In the genomic region with DNA sequence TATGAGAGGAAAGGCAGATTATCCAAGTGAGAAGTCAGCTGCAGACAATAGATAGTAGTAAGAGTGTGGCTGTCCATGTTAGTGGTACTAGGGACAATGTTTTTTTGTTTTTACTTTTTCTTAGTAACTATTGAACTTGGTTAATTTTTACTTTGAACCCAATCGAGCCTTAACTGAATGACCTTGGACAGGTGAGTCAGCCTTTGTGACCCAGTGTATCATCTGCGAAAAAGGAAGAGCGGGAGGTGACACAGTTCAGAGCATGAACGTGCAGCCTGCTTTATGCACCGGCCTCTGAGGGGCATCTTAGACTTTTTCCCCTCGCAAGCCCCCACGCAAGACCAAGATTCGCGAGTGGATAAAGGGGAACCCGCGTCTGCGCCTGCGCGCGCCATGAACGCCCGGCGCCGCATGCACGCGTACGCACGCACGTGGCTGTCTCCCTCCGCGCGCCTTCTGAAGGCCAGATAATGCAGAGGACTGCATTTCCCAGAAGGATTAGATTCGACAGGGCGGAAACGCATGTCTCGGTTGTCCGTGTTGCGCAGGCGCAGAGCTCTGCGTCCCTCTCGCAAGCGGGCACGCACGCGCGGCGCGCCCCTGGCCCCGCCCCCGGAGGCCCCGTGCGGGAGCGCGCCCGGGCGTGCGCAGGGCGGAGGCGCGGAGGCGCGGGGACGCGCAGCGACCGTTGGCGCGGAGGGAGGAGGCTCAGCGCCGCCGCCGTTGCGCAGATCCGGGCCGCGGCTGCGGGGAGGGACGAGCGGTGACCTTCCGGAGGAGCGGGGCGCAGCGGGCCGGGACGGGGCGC, we compare ENCODE assay signal across 8 mouse cellular contexts. TPM values are rescaled to one million over a fixed set of nuclear protein-coding genes. Genes with fewer than 3 reads are reported as not detected.
DNase-seq lines count a peak whose midpoint lies in the region; ATAC-seq and TF ChIP-seq lines count a peak whose summit lies in the region.

No protein-coding gene starts in this region.

- peak overlapping the region; percentile 84 for H3K4me2 ChIP-seq in heart, embryonic 15.5 days
- H3K4me2 ChIP-seq in liver, embryonic 14.5 days (ENCODE audit: low read depth), result peak overlapping the region; percentile 84
- peak overlapping the region; percentile 78 for H3K4me2 ChIP-seq in neural tube, embryonic 11.5 days (ENCODE audit: low read depth)
- peak overlapping the region; percentile 70 for H3K4me2 ChIP-seq in stomach, postnatal 0 days (replicated peaks; ENCODE audit: low read depth)

- TF ChIP-seq CTCF in liver, embryonic 14.5 days (IDR thresholded peaks at IDR 0.05; ENCODE audit: low read depth), result no peak
- TF ChIP-seq CTCF in stomach, postnatal 0 days (IDR thresholded peaks at IDR 0.05; ENCODE audit: low read depth), result no peak

- peak overlapping the region; percentile 98 for H3K27ac ChIP-seq in forebrain, embryonic 10.5 days
- H3K27ac ChIP-seq in heart, embryonic 15.5 days, result peak overlapping the region; percentile 93
- H3K27ac ChIP-seq in liver, embryonic 14.5 days, result peak overlapping the region; percentile 23
- peak overlapping the region; percentile 34; the same call in 1 of the 2 replicates for H3K27ac ChIP-seq in neural tube, embryonic 11.5 days (ENCODE audit: low read depth, low read length)
- peak overlapping the region; percentile 87 for H3K27ac ChIP-seq in stomach, postnatal 0 days (replicated peaks)

- H3K9ac ChIP-seq in heart, embryonic 15.5 days, result peak overlapping the region; percentile 100
- peak overlapping the region; percentile 89 for H3K9ac ChIP-seq in liver, embryonic 14.5 days (replicated peaks)
- peak overlapping the region; percentile 95 for H3K9ac ChIP-seq in neural tube, embryonic 11.5 days (ENCODE audit: low read length)
- H3K9ac ChIP-seq in stomach, postnatal 0 days (ENCODE audit: low read length), result peak overlapping the region; percentile 85

- peaks cover 32% of the 10 kb centered on the region for H3K36me3 ChIP-seq in forebrain, embryonic 10.5 days (replicated peaks)
- 0 out of 2 replicates have a peak, but pooled peaks cover 4% of the 10 kb centered on the region for H3K36me3 ChIP-seq in heart, embryonic 15.5 days
- H3K36me3 ChIP-seq in liver, embryonic 14.5 days (replicated peaks; ENCODE audit: control insufficient read depth, insufficient read depth, low read depth), result peaks cover 14% of the 10 kb centered on the region
- H3K36me3 ChIP-seq in neural tube, embryonic 11.5 days (ENCODE audit: control insufficient read depth, insufficient read depth, low read length), result no peaks in the 10 kb centered on the region
- no peaks in the 10 kb centered on the region for H3K36me3 ChIP-seq in stomach, postnatal 0 days (ENCODE audit: control insufficient read depth, insufficient read depth, low read length)

- peaks cover 5% of the 10 kb centered on the region for H3K27me3 ChIP-seq in forebrain, embryonic 10.5 days (ENCODE audit: poor library complexity, severe bottlenecking)
- no peaks in the 10 kb centered on the region for H3K27me3 ChIP-seq in heart, embryonic 15.5 days
- no peaks in the 10 kb centered on the region for H3K27me3 ChIP-seq in liver, embryonic 14.5 days (ENCODE audit: control insufficient read depth, insufficient read depth, low read length)
- H3K27me3 ChIP-seq in neural tube, embryonic 11.5 days (ENCODE audit: control insufficient read depth, insufficient read depth, low read length), result no peaks in the 10 kb centered on the region
- H3K27me3 ChIP-seq in stomach, postnatal 0 days (ENCODE audit: control insufficient read depth, insufficient read depth, low read length), result no peaks in the 10 kb centered on the region

- ATAC-seq in heart, embryonic 15.5 days (replicated peaks; ENCODE audit: insufficient number of reproducible peaks, insufficient read depth, low FRiP score, low read depth), result peak; percentile 61
- peak; percentile 69 for ATAC-seq in liver, embryonic 14.5 days (ENCODE audit: insufficient read depth)
- ATAC-seq in neural tube, embryonic 11.5 days (ENCODE audit: insufficient read depth, low FRiP score, low TSS enrichment), result peak; percentile 58; the same call in 1 of the 2 replicates
- peak; percentile 61 for ATAC-seq in stomach, postnatal 0 days (ENCODE audit: low FRiP score, low TSS enrichment)

- H3K4me1 ChIP-seq in forebrain, embryonic 10.5 days, result peaks cover 74% of the 10 kb centered on the region
- peaks cover 69% of the 10 kb centered on the region for H3K4me1 ChIP-seq in heart, embryonic 15.5 days (replicated peaks)
- H3K4me1 ChIP-seq in liver, embryonic 14.5 days (replicated peaks; ENCODE audit: control insufficient read depth in 2 of 2, insufficient read depth in 2 of 2, low read length in 1 of 2), result peaks cover 48 to 52% of the 10 kb centered on the region in 2 experiments
- H3K4me1 ChIP-seq in neural tube, embryonic 11.5 days (ENCODE audit: control insufficient read depth, insufficient read depth, low read length), result peaks cover 32% of the 10 kb centered on the region
- H3K4me1 ChIP-seq in stomach, postnatal 0 days (replicated peaks; ENCODE audit: control insufficient read depth, insufficient read depth), result peaks cover 14% of the 10 kb centered on the region; the same call in 1 of the 2 replicates

- peak; percentile 96 for DNase-seq in CD8-positive naive resting alpha-beta T cell, adult 2 months (ENCODE audit: low read depth in 2 of 2, low spot score in 2 of 2)
- DNase-seq in c-Kit-positive CD71-negative TER-119-negative erythroid progenitor cells, embryonic 14.5 days (ENCODE audit: low read depth), result peak; percentile 93
- peak; percentile 95 for DNase-seq in forebrain, embryonic 10.5 days (ENCODE audit: extremely low spot score, low spot score)
- peak; percentile 99 to 100 for DNase-seq in kidney, postnatal 25 days
- peak; percentile 98 for DNase-seq in liver, embryonic 14.5 days (ENCODE audit: low read depth in 3 of 3, low spot score in 3 of 3)
- DNase-seq in neural tube, embryonic 11.5 days (ENCODE audit: low spot score), result peak; percentile 99
- DNase-seq in stomach, postnatal 0 days (ENCODE audit: low spot score), result peak; percentile 98

- H3K9me3 ChIP-seq in forebrain, embryonic 10.5 days, result no peaks in the 10 kb centered on the region
- no peaks in the 10 kb centered on the region for H3K9me3 ChIP-seq in heart, embryonic 15.5 days (replicated peaks)
- no peaks in the 10 kb centered on the region for H3K9me3 ChIP-seq in liver, embryonic 14.5 days (ENCODE audit: control insufficient read depth, low read length)
- H3K9me3 ChIP-seq in neural tube, embryonic 11.5 days (ENCODE audit: control insufficient read depth, low read length), result no peaks in the 10 kb centered on the region
- H3K9me3 ChIP-seq in stomach, postnatal 0 days (ENCODE audit: control insufficient read depth, low read length), result no peaks in the 10 kb centered on the region

- H3K4me3 ChIP-seq in forebrain, embryonic 10.5 days, result peak overlapping the region; percentile 94
- H3K4me3 ChIP-seq in heart, embryonic 15.5 days, result peak overlapping the region; percentile 99
- H3K4me3 ChIP-seq in liver, embryonic 14.5 days (ENCODE audit: insufficient read depth in 1 of 2, low read depth in 2 of 2, low read length in 2 of 2), result peak overlapping the region; percentile 74 to 98
- peak overlapping the region; percentile 91 for H3K4me3 ChIP-seq in neural tube, embryonic 11.5 days (ENCODE audit: low read depth, low read length)
- H3K4me3 ChIP-seq in stomach, postnatal 0 days (ENCODE audit: low read depth, low read length), result peak overlapping the region; percentile 74

- 2% methylated on average over 81 of the region's 81 CpGs for WGBS in forebrain, embryonic 10.5 days
- 1% methylated on average over 79 of the region's 81 CpGs for WGBS in heart, embryonic 15.5 days
- WGBS in liver, embryonic 14.5 days (ENCODE audit: insufficient replicate concordance), result 1% methylated on average over 81 of the region's 81 CpGs
- WGBS in neural tube, embryonic 11.5 days, result 4% methylated on average over 36 of the region's 81 CpGs
- WGBS in stomach, postnatal 0 days, result 1% methylated on average over 79 of the region's 81 CpGs

- 0 out of 2 replicates have a peak, but pooled peaks have one; percentile 9 for TF ChIP-seq EP300 in liver, embryonic 14.5 days (IDR thresholded peaks at IDR 0.05; ENCODE audit: low read depth)
- TF ChIP-seq EP300 in stomach, postnatal 0 days (optimal IDR thresholded peaks at IDR 0.05), result no peak

RNA-seq across cellular contexts. Expression of a gene that starts 3.3 kb away (rescaled TPM):
- 48.2 and 52.3 TPM in 2 replicates for polyA plus RNA-seq in forebrain, embryonic 10.5 days (2016; fragmentation: Nextera tagmentation; extraction: Ambion mirVana)
- polyA plus RNA-seq in heart, embryonic 15.5 days (2015; fragmentation: Nextera tagmentation; extraction: Ambion mirVana), result 31.5 and 40.0 TPM in 2 replicates
- 54.8 and 75.9 TPM in 2 replicates for polyA plus RNA-seq in liver, embryonic 14.5 days (2012; rRNA removed)
- 20.4 and 22.7 TPM in 2 replicates for polyA plus RNA-seq in liver, embryonic 14.5 days (2014; fragmentation: Nextera tagmentation; extraction: Ambion mirVana)
- polyA plus RNA-seq in neural tube, embryonic 11.5 days (2014; fragmentation: Nextera tagmentation; extraction: Ambion mirVana), result 49.8 and 51.9 TPM in 2 replicates
- 27.4 and 28.4 TPM in 2 replicates for polyA plus RNA-seq in stomach, postnatal 0 days (2015; fragmentation: Nextera tagmentation; extraction: Ambion mirVana)

RNA-seq across cellular contexts. Expression of a gene that starts 3.7 kb away (rescaled TPM):
- polyA plus RNA-seq in forebrain, embryonic 10.5 days (2016; fragmentation: Nextera tagmentation; extraction: Ambion mirVana), result 18.3 and 19.1 TPM in 2 replicates
- 47.7 and 52.9 TPM in 2 replicates for polyA plus RNA-seq in heart, embryonic 15.5 days (2015; fragmentation: Nextera tagmentation; extraction: Ambion mirVana)
- 36.5 and 41.4 TPM in 2 replicates for polyA plus RNA-seq in liver, embryonic 14.5 days (2012; rRNA removed)
- 64.9 and 67.9 TPM in 2 replicates for polyA plus RNA-seq in liver, embryonic 14.5 days (2014; fragmentation: Nextera tagmentation; extraction: Ambion mirVana)
- polyA plus RNA-seq in neural tube, embryonic 11.5 days (2014; fragmentation: Nextera tagmentation; extraction: Ambion mirVana), result 35.1 and 37.7 TPM in 2 replicates
- polyA plus RNA-seq in stomach, postnatal 0 days (2015; fragmentation: Nextera tagmentation; extraction: Ambion mirVana), result 16.3 and 17.4 TPM in 2 replicates

RNA-seq across cellular contexts. Expression of a gene that starts 15.6 kb away (rescaled TPM):
- polyA plus RNA-seq in forebrain, embryonic 10.5 days (2016; fragmentation: Nextera tagmentation; extraction: Ambion mirVana), result 309 and 314 TPM in 2 replicates
- polyA plus RNA-seq in heart, embryonic 15.5 days (2015; fragmentation: Nextera tagmentation; extraction: Ambion mirVana), result 553 and 586 TPM in 2 replicates
- 189 and 256 TPM in 2 replicates for polyA plus RNA-seq in liver, embryonic 14.5 days (2012; rRNA removed)
- polyA plus RNA-seq in liver, embryonic 14.5 days (2014; fragmentation: Nextera tagmentation; extraction: Ambion mirVana), result 272 and 285 TPM in 2 replicates
- 247 and 261 TPM in 2 replicates for polyA plus RNA-seq in neural tube, embryonic 11.5 days (2014; fragmentation: Nextera tagmentation; extraction: Ambion mirVana)
- polyA plus RNA-seq in stomach, postnatal 0 days (2015; fragmentation: Nextera tagmentation; extraction: Ambion mirVana), result 400 and 403 TPM in 2 replicates

RNA-seq across cellular contexts. Expression of a gene that starts 27.7 kb away (rescaled TPM):
- polyA plus RNA-seq in forebrain, embryonic 10.5 days (2016; fragmentation: Nextera tagmentation; extraction: Ambion mirVana), result 1,138 and 1,144 TPM in 2 replicates
- 525 and 544 TPM in 2 replicates for polyA plus RNA-seq in heart, embryonic 15.5 days (2015; fragmentation: Nextera tagmentation; extraction: Ambion mirVana)
- polyA plus RNA-seq in liver, embryonic 14.5 days (2012; rRNA removed), result 2,043 and 2,097 TPM in 2 replicates
- polyA plus RNA-seq in liver, embryonic 14.5 days (2014; fragmentation: Nextera tagmentation; extraction: Ambion mirVana), result 805 and 809 TPM in 2 replicates
- polyA plus RNA-seq in neural tube, embryonic 11.5 days (2014; fragmentation: Nextera tagmentation; extraction: Ambion mirVana), result 857 and 860 TPM in 2 replicates
- polyA plus RNA-seq in stomach, postnatal 0 days (2015; fragmentation: Nextera tagmentation; extraction: Ambion mirVana), result 766 and 821 TPM in 2 replicates

RNA-seq across cellular contexts. Expression of a gene that starts 31.2 kb away (rescaled TPM):
- 19.4 and 27.0 TPM in 2 replicates for polyA plus RNA-seq in forebrain, embryonic 10.5 days (2016; fragmentation: Nextera tagmentation; extraction: Ambion mirVana)
- 0.96 and 2.1 TPM in 2 replicates for polyA plus RNA-seq in heart, embryonic 15.5 days (2015; fragmentation: Nextera tagmentation; extraction: Ambion mirVana)
- 0.04 and 0.16 TPM in 2 replicates for polyA plus RNA-seq in liver, embryonic 14.5 days (2012; rRNA removed)
- polyA plus RNA-seq in liver, embryonic 14.5 days (2014; fragmentation: Nextera tagmentation; extraction: Ambion mirVana), result 0.04 TPM in 1 of 2 replicates, not detected in the other
- 81.4 and 81.7 TPM in 2 replicates for polyA plus RNA-seq in neural tube, embryonic 11.5 days (2014; fragmentation: Nextera tagmentation; extraction: Ambion mirVana)
- polyA plus RNA-seq in stomach, postnatal 0 days (2015; fragmentation: Nextera tagmentation; extraction: Ambion mirVana), result 1.2 and 1.3 TPM in 2 replicates

Comparison
In these comparisons a context has a peak if more than half of its experiments do, and no peak if none do; other contexts are left out.
1. Peak in every context shown above with its lines: DNase-seq, ATAC-seq, H3K4me3 ChIP-seq and H3K27ac ChIP-seq.
2. H3K27ac ChIP-seq: peak in every context shown above with its lines; median percentile 98 in forebrain, embryonic 10.5 days; 93 in heart, embryonic 15.5 days; 87 in stomach, postnatal 0 days; 34 in neural tube, embryonic 11.5 days; 23 in liver, embryonic 14.5 days.